Mouse (Mus musculus) MEL (cell line): ENCODE results near the gene Fbxo6.

Source experiments
- CTCF ChIP-seq, 3 experiments: IDR thresholded peaks in 2 of 3; conservative IDR thresholded peaks in 1 of 3; 2 replicates each; pipeline ENCODE4 v1.5.1; 2011 to 2012; ENCODE audit warnings: low read length in 3 of 3, low read depth in 2 of 3, mild to moderate bottlenecking in 2 of 3, improper control_type of control experiment in 1 of 3, inconsistent platforms in 1 of 3, mixed read lengths in 1 of 3, moderate library complexity in 1 of 3; ENCODE audit not compliant: control insufficient read depth in 1 of 3, insufficient read depth in 1 of 3, poor library complexity in 1 of 3, severe bottlenecking in 1 of 3
- EP300 ChIP-seq, 2 experiments: IDR thresholded peaks; 2 replicates each; pipeline ENCODE4 v1.6.1; 2011; ENCODE audit warnings: improper control_type of control experiment in 2 of 2, low read length in 2 of 2, low read depth in 1 of 2, mild to moderate bottlenecking in 1 of 2
- MAFK ChIP-seq: IDR thresholded peaks from 2 replicates; pipeline ENCODE4 v1.6.1; 2011; ENCODE audit warnings: low read depth, mild to moderate bottlenecking, low read length, improper control_type of control experiment, borderline replicate concordance
- MAX ChIP-seq: IDR thresholded peaks from 2 replicates; pipeline ENCODE4 v1.6.1; 2011; ENCODE audit warnings: low read length, improper control_type of control experiment
- NRF1 ChIP-seq: IDR thresholded peaks from 2 replicates; pipeline ENCODE4 v1.6.1; 2014; ENCODE audit warnings: low read depth, mild to moderate bottlenecking, inconsistent platforms, low read length, improper control_type of control experiment, moderate library complexity; ENCODE audit not compliant: poor library complexity, insufficient read depth, severe bottlenecking
- POLR2A ChIP-seq, 2 experiments: IDR thresholded peaks; 2 replicates each; pipeline ENCODE4 v1.6.1; 2011 to 2012; ENCODE audit warnings: low read length in 2 of 2, mild to moderate bottlenecking in 2 of 2, control low read depth in 1 of 2, improper control_type of control experiment in 1 of 2, low read depth in 1 of 2, moderate library complexity in 1 of 2; ENCODE audit not compliant: control insufficient read depth in 1 of 2, insufficient read depth in 1 of 2, poor library complexity in 1 of 2
- RAD21 ChIP-seq: IDR thresholded peaks from 2 replicates; pipeline ENCODE4 v1.6.1; 2011; ENCODE audit warnings: mild to moderate bottlenecking, low read depth, low read length, improper control_type of control experiment
- TCF12 ChIP-seq: IDR thresholded peaks from 2 replicates; pipeline ENCODE4 v1.6.1; 2014; ENCODE audit warnings: low read depth, mild to moderate bottlenecking, inconsistent platforms, low read length, improper control_type of control experiment, moderate library complexity
- USF2 ChIP-seq, 2 experiments: IDR thresholded peaks; 2 replicates each; pipeline ENCODE4 v1.6.1; 2011 to 2012; ENCODE audit warnings: improper control_type of control experiment in 2 of 2, low read length in 2 of 2, borderline replicate concordance in 1 of 2, inconsistent platforms in 1 of 2, low read depth in 1 of 2, mild to moderate bottlenecking in 1 of 2; ENCODE audit not compliant: insufficient read depth in 1 of 2

DNA sequence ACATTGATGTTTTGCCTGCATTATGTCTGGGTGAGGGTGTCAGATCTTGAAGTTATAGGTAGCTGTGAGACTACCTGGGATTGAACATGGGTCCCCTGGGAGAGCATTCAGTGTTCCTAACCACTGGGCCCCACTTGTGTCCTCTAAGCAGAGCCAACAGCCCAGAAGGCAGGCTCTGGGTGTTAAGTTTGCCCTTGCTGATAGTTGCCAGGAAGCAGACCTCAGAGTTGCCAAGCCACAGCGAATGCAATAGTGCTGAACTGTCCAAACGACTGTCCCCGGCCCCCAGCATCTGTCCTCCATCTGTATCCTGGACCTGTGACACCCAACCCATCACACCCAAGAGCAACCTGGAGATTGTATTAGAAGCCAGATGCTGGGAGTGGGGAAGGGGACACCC is 53.3 kb downstream of the Fbxo6 start:
- TF ChIP-seq POLR2A (IDR thresholded peaks at IDR 0.05; ENCODE audit: control insufficient read depth in 1 of 2, insufficient read depth in 1 of 2, low read depth in 1 of 2, low read length in 2 of 2, poor library complexity in 1 of 2) (no peak), MAFK (no peak), CTCF (IDR thresholded peaks at IDR 0.05 in 2 of 3, conservative IDR thresholded peaks at IDR 0.05 in 1 of 3; ENCODE audit: control insufficient read depth in 1 of 3, insufficient read depth in 1 of 3, low read depth in 2 of 3, low read length in 3 of 3, poor library complexity in 1 of 3, severe bottlenecking in 1 of 3) (no peak), RAD21 (no peak), TCF12 (no peak), NRF1 (no peak), USF2 (IDR thresholded peaks at IDR 0.05; ENCODE audit: borderline replicate concordance in 1 of 2, insufficient read depth in 1 of 2, low read depth in 1 of 2, low read length in 2 of 2) (no peak), MAX (no peak), EP300 (IDR thresholded peaks at IDR 0.05; ENCODE audit: low read depth in 1 of 2, low read length in 2 of 2) (no peak)
